Mouse (Mus musculus) E14TG2a.4 (cell line): ENCODE measurements around the gene Zfp59.

Experiments
- CTCF ChIP-seq: conservative IDR thresholded peaks from 2 replicates; pipeline ENCODE4 v1.5.1; 2014; ENCODE audit warnings: low read length
- NANOG ChIP-seq: IDR thresholded peaks from 2 replicates; pipeline ENCODE4 v1.6.1; 2014; ENCODE audit warnings: borderline replicate concordance, low read length, mixed read lengths

GRCm38 (mm10) chr7:27839596-27839995, 1.2 kb downstream of the Zfp59 start:
- no peak for TF ChIP-seq CTCF
- TF ChIP-seq NANOG, result no peak
